Mouse (Mus musculus) bone marrow, adult 2 months (tissue): ENCODE data around the gene Rbm20.

Experiments used
- CTCF ChIP-seq: fragments of 200-500 bp; IDR thresholded peaks from 2 replicates; pipeline ENCODE4 v1.5.1; 2011; ENCODE audit warnings: low read length, control low read depth; ENCODE audit not compliant: control insufficient read depth, insufficient read depth
- POLR2A ChIP-seq: fragments of 200-500 bp; IDR thresholded peaks from 2 replicates; pipeline ENCODE4 v1.6.1; 2011; ENCODE audit warnings: low read depth, mild to moderate bottlenecking, control low read depth, low read length, borderline replicate concordance; ENCODE audit not compliant: control insufficient read depth

DNA sequence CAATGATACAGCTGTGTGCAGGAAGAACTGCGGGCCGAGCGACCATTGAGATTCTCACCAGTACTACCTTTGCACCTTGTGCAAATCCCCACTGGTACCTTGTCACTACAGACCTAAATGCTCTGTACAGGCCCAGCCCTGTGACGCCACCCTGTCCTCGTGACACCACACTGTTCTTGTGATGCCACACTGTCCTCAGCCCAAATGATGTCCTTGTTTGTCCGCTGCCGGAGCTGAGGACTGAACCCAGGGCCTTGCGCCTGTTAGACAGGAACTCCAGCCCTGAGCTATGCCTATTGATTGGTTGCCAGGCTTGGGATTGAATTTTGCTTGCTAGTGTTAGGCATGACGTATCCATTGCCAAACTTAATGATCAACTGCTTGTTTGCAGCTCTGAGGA lies 40.3 kb downstream of the Rbm20 start:
- TF ChIP-seq POLR2A (no peak), CTCF (no peak)
